Mouse (Mus musculus): ENCODE measurements around the gene Spock1. TPM values are rescaled to one million over a fixed set of nuclear protein-coding genes. Genes with fewer than 3 reads are reported as not detected.
"Not testable (repeated sequence)": the region's sequence is repeated elsewhere in the genome, so short reads cannot be mapped to it uniquely, and the experiment has no call there.

The Spock1 gene
- total RNA-seq, 2 experiments from 2014 or later: 279 to 300 TPM

DNA sequence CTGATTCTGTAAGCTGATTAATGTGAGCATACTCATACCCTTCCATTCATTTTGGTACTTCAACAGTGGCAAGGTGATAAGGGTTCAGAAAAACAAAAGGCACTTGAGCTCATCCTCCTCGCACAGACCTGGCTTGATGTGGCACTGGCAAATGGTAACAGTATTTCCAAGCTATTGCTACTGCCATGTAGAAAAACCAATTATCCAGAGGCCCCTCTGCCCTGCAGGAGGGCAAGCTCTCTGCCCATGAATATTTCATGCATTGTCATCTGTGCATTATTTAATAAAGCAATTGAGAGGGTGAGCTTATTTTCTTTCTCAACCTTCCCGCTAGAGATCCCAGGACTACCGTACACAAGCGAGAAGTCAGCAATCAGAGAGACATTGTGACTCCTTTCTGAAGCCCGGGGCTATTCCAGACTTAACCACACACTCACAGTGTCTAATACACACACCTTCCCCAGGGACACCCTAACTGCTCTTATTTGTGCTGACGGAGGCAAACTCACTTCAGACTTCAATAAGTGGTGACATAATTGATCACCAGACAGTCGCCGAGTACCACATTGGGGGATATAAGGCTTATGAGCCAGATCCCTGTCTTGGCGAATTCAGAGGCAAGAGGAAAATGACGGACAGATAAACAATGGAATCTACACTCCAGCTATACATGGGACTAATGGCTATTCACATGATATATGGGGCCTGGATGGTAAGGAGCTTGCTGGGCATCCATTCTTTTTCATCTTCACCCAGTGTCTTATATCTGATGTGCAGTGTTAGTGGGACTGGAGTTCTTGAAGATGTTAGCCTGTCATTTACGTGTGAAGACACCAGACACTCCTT, 296.6 kb downstream of the Spock1 start:
- no peak for DNase-seq (ENCODE audit: low spot score in 2 of 2)

GRCm38 (mm10) chr13:57609946-57610345, 298.2 kb downstream of the Spock1 start:
- DNase-seq (ENCODE audit: low spot score in 2 of 2): no peak

- no peak for DNase-seq (ENCODE audit: low spot score in 2 of 2)
Measured at GRCm38 (mm10) chr13:57604437-57604836, 303.7 kb downstream of the Spock1 start.

DNA sequence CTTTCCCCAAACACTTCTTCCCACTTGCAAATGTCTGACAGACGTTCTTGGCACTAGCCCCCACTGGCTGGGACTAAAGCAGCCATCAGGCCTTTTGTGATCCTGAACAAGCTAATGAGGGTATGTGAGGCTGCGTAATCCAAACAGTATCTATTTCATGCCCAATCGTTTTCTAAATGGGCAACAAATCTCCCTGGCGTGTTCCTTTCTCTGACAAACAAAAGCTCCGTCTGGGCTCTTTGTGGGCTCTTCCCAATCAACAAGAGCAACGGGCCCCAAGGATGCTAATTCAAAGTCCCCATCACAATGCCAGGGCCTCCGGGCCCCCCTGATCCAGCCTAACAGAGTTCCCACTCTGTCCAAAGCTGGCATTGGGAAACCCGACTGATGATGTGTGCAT, 304.9 kb downstream of the Spock1 start:
- no peak for DNase-seq (ENCODE audit: low spot score in 2 of 2)

DNA sequence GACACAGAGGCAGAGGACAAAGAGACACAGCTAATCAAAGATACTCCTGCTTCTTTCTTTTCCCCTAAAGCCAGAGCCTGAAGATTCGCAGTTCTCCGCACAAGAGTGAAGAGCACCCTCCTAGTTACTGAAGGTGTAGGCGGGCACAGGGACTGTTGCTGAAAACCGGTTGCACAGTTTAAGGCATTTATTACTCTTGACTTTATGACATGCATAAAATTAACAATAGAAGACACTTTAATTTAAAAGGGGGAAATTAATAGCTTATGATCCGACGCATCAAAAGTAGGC, 312.4 kb downstream of the Spock1 start:
- DNase-seq (ENCODE audit: low spot score in 2 of 2): no peak

GRCm38 (mm10) chr13:57595032-57595760, 312.9 kb downstream of the Spock1 start:
- peak; percentile 47 to 61 for DNase-seq (ENCODE audit: low spot score in 2 of 2)

DNA sequence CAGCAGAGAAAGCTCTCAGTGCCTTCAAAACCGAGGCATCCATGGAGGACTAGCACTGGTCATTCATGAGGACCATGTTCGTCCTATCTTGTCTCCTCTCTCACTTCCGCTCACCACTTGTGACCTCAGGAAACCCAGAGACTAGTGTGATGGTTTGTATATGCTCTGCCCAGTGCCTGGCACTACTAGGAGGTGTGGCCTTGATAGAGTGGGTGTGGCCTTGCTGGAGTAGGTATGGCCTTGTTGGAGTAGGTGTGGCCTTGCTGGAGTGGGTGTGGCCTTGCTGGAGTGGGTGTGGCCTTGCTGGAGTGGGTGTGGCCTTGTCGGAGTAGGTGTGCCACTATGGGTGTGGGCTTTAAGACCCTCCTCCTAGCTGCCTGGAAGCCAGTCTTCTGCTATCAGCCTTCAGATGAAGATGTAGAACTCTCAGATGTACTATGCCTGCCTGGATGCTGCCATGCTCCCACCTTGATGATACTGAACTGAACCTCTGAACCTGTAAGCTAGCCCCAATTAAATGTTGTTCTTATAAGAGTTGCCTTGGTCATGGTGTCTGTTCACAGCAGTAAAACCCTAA, 318.7 kb downstream of the Spock1 start:
- DNase-seq (ENCODE audit: low spot score in 2 of 2): not testable (repeated sequence)

DNA sequence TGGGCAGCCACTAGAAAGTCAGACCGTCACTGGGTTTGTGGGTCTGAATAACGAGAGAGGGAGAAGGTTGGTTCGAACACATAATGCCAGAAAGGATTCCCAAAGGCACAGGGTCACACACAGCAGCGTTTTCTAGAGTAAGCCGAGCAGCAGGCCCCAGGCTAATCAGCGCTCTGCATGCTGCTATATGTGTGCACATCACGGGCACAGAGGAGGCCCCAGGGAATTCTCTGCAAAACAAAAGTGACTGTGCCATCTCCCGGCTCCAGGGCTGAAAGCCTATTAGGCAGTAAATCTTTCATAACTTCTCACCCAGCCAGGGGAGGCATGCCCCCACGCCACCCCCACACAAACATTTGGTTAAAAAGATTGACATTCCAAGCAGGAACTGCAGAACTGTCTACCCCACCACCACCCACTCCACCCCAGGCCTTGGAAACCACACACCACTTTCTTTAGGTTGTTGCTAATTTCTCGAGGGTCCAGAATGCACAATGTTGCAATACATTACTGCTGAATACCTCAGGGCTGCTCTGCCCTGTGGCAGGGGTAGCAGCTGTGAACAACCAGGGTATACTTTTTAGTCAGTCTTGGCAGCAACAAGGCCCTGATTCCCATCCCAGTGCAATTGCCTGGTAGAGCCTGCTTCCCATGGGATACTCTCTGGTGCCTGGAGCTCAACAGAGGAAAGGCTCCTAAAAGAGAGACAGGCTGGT, 319.4 kb downstream of the Spock1 start:
- DNase-seq (ENCODE audit: low spot score in 2 of 2): peak in 1 of 2 experiments; percentile 22

DNA sequence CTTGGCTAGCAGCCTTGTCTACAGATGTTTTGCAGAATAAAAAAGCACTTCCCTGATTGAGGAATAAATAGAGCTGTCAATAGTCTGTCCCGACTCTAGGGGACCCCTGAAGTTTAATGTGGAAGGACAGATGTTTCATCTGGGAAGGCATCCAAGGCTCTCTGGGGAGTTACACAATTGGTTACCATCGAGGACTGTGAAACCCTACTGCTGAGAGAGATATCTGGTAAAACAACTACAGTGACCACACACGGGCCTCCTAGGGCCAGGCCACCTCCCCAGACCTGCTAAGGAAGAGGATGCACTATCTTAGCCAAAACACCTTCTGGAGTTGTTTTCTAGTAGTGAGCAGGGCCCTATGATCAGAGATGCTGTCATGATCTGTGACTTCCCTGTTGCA, 323.0 kb downstream of the Spock1 start:
- no peak for DNase-seq (ENCODE audit: low spot score in 2 of 2)

DNA sequence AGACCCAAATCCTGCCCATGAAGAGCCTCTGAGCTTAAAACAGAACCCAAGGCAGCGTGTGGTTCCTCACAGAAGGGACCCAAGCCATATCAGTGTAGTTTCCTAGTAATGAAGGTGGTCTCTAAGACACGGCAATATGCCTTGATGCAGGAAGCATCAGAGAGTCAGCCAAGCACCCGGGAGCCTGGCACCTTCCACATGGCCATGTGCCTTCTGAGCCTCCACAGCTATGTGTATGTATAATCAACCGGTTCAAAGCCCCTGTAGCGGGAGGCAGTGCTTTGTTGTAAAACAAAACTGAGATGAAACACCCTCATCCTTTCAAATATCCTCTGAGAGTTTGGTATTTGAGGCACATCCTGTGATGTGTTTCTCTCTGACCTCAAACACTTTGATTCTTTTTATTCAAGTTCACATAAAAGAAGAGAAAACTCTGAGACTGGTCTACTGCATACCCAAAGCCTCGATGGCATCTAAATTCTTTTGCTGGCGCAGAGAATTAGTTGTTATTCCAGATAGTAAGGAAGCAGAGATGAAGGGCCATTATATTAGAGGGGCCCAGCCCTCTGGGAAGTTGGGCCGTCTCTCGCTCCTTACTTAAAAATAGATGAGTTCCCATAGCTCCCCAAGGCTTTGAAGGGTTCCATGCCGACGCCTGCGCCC, 325.7 kb downstream of the Spock1 start:
- no peak for DNase-seq (ENCODE audit: low spot score in 2 of 2)

DNA sequence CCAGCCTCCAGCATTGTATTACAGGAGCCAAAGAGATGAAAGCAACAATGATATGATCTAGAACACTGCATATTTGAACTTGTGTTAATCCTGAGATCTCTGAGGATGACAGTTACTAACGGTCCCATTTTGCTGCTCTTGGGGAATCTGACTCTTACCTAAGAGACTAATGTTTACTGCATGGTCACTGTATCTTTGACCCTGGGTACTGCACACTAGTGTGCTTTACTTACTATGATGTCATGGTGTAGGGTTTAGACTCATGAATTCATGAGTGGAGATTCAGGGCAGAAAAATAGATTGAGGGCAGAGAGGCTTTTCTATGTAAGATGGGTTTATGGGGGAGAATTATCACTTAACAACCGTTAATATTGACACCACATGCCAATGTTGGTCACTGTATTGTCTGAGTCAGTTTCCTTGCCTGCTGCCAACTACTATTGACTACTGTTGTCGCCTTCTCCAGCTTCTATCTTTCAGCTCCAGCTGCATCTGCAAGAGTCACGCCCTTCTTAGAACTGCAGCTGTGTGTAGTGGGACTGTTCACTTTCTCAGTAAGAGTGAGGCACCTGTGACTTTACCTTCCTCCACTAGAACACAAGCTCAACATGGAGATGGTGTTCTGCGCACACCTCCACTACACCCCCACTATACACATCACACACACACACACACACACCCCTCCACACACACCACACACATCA, 330.4 kb downstream of the Spock1 start:
- DNase-seq (ENCODE audit: low spot score in 2 of 2): no peak

- no peak for DNase-seq (ENCODE audit: low spot score in 2 of 2)
Measured at GRCm38 (mm10) chr13:57573501-57573900, 334.6 kb downstream of the Spock1 start.

GRCm38 (mm10) chr13:57568404-57568803, 339.7 kb downstream of the Spock1 start:
- DNase-seq (ENCODE audit: low spot score in 2 of 2): no peak

GRCm38 (mm10) chr13:57555186-57555585, 352.9 kb downstream of the Spock1 start:
- no peak for DNase-seq (ENCODE audit: low spot score in 2 of 2)

GRCm38 (mm10) chr13:57549743-57550142, 358.4 kb downstream of the Spock1 start:
- no peak for DNase-seq (ENCODE audit: low spot score in 2 of 2)

DNA sequence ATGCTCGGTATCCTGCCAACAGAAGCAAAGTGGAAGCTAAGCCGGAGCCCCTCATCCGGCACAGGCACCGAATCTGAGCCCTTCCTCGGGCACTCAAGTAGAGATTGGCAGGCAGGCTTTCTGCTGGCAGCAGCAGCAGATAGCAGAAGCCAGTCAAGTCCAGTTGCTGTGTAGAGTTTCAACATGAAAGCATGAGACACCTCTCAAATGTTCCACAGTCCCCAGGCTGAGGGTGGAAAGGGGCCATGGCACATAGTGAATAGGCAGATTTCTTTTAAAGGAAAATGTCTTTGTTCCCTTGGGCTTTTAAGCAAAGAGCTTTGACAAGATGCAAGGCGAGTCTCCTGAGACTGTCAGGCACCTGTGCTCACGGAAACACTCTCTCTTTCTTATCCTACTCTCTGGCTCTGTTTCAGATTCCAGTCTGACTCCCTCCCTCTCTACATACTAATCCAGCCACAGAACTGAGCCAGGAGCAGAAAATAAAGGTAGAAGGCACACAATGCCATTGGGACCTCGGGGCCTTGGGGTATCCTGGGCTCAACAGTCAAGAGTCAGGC, 371.1 kb downstream of the Spock1 start:
- DNase-seq (ENCODE audit: low spot score in 2 of 2): no peak

GRCm38 (mm10) chr13:57534325-57534724, 373.8 kb downstream of the Spock1 start:
- no peak for DNase-seq (ENCODE audit: low spot score in 2 of 2)

DNA sequence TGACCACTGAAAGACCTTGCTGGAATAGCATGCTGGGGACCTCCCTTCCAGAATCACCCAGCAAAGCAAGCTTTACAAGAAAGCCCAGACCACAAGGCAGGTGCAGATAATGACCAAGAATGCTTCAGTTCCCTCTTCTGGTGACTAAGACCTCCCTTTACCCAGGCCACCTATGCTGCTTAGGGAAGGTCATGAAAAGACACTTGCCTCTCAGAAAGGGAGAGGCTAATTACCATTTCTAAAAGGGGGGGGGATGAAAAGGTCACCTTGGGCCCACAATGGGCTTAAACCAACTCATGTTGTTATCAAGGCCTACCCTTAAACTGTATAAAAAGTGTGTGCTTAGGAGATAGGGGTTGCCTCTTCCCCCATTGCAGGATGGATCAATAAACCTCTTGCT, 382.2 kb downstream of the Spock1 start:
- DNase-seq (ENCODE audit: low spot score in 2 of 2): no peak

- DNase-seq (ENCODE audit: low spot score in 2 of 2): no peak
Measured at GRCm38 (mm10) chr13:57524546-57524945, 383.6 kb downstream of the Spock1 start.

- DNase-seq (ENCODE audit: low spot score in 2 of 2): no peak
Measured at GRCm38 (mm10) chr13:57523366-57523765, 384.8 kb downstream of the Spock1 start.

Measured in left cerebral cortex, adult 18-20 months (tissue).